Mouse (Mus musculus): ENCODE results near the gene Tm9sf4. TPM values are rescaled to one million over a fixed set of nuclear protein-coding genes. Genes with fewer than 3 reads are reported as not detected.

The Tm9sf4 gene
- polyA plus RNA-seq, 1 experiment from 2014 or later = 84.3 TPM

GRCm38 (mm10) chr2:153256604-153257003 is 95.5 kb downstream of the Tm9sf4 start:
- Histone ChIP-seq H3K36me3 (peaks cover 65% of the 10 kb centered on the region), H3K4me1 (no peaks in the 10 kb centered on the region), H3K27me3 (ENCODE audit: low read depth, poor library complexity, severe bottlenecking) (no peaks in the 10 kb centered on the region), H3K27ac (no peak overlapping the region), H3K9me3 (replicated peaks) (no peaks in the 10 kb centered on the region), H3K4me3 (no peak overlapping the region)
- WGBS = 85% methylated on average over 2 of the region's 2 CpGs
- DNase-seq (ENCODE audit: low spot score) = no peak

GRCm38 (mm10) chr2:153259030-153259863 is 98.1 kb downstream of the Tm9sf4 start:
- Histone ChIP-seq H3K4me3 (no peak overlapping the region), H3K27me3 (ENCODE audit: low read depth, poor library complexity, severe bottlenecking) (no peaks in the 10 kb centered on the region), H3K4me1 (no peaks in the 10 kb centered on the region), H3K36me3 (peaks cover 64% of the 10 kb centered on the region), H3K9me3 (replicated peaks) (no peaks in the 10 kb centered on the region), H3K27ac (no peak overlapping the region)
- WGBS = 85% methylated on average over 12 of the region's 12 CpGs
- no peak for DNase-seq (ENCODE audit: low spot score)

Other genes starting within 250 kb of the Tm9sf4 start
- not detected in 2 replicates for gene Mylk2, start 250.0 kb upstream of the Tm9sf4 start, polyA plus RNA-seq (2016; fragmentation: Nextera tagmentation; extraction: Ambion mirVana)
- 0.26 and 0.64 TPM in 2 replicates for gene Foxs1, start 228.1 kb upstream of the Tm9sf4 start, polyA plus RNA-seq (2016; fragmentation: Nextera tagmentation; extraction: Ambion mirVana)
- 0.58 and 0.68 TPM in 2 replicates for gene Dusp15, start 209.6 kb upstream of the Tm9sf4 start, polyA plus RNA-seq (2016; fragmentation: Nextera tagmentation; extraction: Ambion mirVana)
- 0.53 and 1.7 TPM in 2 replicates for gene Ttll9, start 198.8 kb upstream of the Tm9sf4 start, polyA plus RNA-seq (2016; fragmentation: Nextera tagmentation; extraction: Ambion mirVana)
- gene Pdrg1, start 145.9 kb upstream of the Tm9sf4 start, polyA plus RNA-seq (2016; fragmentation: Nextera tagmentation; extraction: Ambion mirVana) = 82.6 and 92.5 TPM in 2 replicates
- gene Xkr7, start 129.5 kb upstream of the Tm9sf4 start, polyA plus RNA-seq (2016; fragmentation: Nextera tagmentation; extraction: Ambion mirVana) = not detected in 2 replicates
- 1.5 and 1.7 TPM in 2 replicates for gene Ccm2l, start 95.3 kb upstream of the Tm9sf4 start, polyA plus RNA-seq (2016; fragmentation: Nextera tagmentation; extraction: Ambion mirVana)
- gene Hck, start 52.8 kb upstream of the Tm9sf4 start, polyA plus RNA-seq (2016; fragmentation: Nextera tagmentation; extraction: Ambion mirVana) = 0.88 and 1.1 TPM in 2 replicates
- gene Tspyl3, start 64.1 kb downstream of the Tm9sf4 start, polyA plus RNA-seq (2016; fragmentation: Nextera tagmentation; extraction: Ambion mirVana) = 5.8 and 9.9 TPM in 2 replicates
- gene Plagl2, start 80.1 kb downstream of the Tm9sf4 start, polyA plus RNA-seq (2016; fragmentation: Nextera tagmentation; extraction: Ambion mirVana) = 24.6 and 27.3 TPM in 2 replicates
- 5.9 and 6.1 TPM in 2 replicates for gene Pofut1, start 80.2 kb downstream of the Tm9sf4 start, polyA plus RNA-seq (2016; fragmentation: Nextera tagmentation; extraction: Ambion mirVana)
- gene Kif3b, start 130.1 kb downstream of the Tm9sf4 start, polyA plus RNA-seq (2016; fragmentation: Nextera tagmentation; extraction: Ambion mirVana) = 4.8 and 5.4 TPM in 2 replicates
- gene Asxl1, start 184.5 kb downstream of the Tm9sf4 start, polyA plus RNA-seq (2016; fragmentation: Nextera tagmentation; extraction: Ambion mirVana) = 17.0 and 17.2 TPM in 2 replicates

Measured in limb, embryonic 10.5 days (tissue).